Mouse (Mus musculus) testis, postnatal 14 days (tissue): Measurements from ENCODE around the gene Atp2b4.

Experiments used
- DNase-seq: peaks from one replicate; pipeline ENCODE4 v3.0.0; 2021; ENCODE audit warnings: low spot score

The Atp2b4 gene

DNA sequence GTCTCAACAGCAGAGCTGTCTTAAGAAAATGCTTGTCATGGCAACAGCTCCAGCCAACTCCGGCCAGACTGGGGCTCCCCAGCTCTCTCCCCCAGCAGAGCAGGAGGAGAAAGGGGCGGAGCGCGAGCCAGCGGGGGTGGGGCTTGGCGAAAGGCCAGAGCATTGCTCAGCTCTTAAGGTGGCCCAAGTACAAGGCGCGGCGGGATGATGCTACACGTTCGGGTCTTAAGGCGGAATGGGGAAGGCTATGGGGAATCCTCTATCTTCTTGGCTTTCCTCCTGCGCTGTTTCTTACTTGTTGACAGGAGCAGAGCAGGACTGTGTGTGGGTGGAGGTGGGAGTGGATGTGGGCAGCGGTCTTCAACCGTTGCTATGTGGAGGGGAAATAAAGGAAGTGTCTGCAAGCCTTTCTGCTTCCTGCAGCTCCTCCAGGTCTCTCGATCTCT lies at the start of gene Atp2b4:
Atp2b4 (minus strand) TSS at position 94 of the 446 bp plus-strand sequence.
- DNase-seq = peak; percentile 91

DNA sequence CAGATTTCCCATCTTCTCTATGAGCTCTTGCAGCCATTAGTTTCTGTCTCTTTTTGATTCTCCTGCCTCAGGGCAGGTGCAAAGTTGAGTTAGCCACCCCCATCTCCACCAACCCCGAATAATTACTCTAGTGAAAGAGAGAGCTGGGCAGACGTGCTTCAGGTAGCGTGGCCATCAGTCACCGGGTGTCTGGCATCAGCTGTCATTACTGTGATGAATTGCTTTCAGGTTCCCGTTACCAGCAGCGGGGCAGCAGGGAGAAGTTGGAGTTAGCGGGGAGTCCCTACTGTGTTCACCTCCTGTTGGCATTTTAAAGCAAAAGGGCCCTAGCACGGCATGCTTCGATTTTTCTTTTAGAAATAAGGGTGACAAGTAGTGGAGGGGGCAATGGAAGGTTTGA lies 43.9 kb upstream of the Atp2b4 start:
- DNase-seq = no peak

DNA sequence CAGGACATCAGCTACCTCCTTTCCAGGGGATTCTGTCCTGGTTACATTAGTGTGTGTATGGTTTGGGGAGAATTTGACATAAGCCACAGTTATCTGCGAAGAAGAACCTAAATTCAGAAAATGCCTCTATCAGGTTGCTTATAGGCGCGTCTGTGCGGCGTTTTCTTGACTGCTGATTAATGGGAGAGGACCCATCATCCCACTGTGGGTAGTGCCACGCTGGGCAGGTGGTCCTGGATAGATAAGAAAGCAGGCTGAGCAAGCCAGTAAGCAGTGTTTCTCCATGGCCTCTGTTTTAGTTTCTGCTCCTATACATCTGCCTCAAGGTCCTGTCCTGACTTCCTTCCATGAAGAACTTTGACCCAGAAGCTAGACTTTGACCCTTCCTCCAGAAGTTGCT lies 43.1 kb upstream of the Atp2b4 start:
- no peak for DNase-seq

DNA sequence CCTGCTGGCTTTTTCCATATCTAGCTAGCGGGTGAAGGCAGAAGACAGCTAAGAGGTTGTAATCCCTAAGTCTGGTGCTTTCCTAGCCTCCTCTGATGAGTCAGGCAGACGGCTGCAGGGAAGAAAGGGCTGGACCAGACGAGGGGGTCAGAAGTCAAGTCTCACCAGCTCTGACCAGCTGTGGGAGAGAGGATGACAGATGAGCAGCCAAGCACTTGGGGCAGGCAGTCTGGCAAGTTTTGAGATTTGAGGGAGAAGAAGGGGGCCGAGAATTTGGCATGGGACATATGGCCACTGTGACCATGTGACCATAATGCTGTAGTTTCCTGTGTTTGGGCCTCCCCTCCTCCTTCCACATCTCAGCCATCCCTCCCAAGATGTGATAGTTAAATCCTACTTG lies 42.5 kb upstream of the Atp2b4 start:
- DNase-seq = no peak

DNA sequence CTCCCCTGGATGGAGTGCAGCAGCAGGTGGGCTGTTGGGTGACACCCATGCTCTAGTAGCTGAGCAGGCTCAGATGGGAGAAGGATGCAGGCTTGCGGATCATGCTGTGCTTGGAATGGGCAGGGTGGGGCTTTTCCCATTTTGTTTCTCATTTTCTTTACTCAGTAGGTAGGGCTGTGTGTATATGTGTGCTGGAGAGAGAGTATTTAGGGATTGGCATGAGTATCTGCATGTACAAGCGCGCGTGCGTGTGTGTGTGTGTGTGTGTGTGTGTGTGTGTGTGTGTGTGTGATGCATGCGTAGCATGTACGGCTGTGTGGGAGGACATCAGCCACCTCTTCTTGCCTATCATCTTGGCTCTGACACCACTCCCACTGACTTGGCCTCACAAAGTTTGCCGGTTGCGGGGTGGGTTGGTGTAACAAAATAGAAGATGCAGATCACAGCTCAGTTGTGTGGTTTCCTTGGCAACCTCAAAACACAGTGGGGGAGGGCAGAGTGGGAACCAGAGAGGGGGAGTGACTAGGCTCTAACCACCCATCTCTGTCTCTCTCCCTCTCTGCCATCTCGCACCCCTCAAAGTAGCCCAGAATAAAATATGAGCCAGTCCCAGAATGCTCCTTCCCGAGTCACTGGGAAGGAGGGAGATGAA lies 41.4 kb upstream of the Atp2b4 start:
- DNase-seq = no peak

DNA sequence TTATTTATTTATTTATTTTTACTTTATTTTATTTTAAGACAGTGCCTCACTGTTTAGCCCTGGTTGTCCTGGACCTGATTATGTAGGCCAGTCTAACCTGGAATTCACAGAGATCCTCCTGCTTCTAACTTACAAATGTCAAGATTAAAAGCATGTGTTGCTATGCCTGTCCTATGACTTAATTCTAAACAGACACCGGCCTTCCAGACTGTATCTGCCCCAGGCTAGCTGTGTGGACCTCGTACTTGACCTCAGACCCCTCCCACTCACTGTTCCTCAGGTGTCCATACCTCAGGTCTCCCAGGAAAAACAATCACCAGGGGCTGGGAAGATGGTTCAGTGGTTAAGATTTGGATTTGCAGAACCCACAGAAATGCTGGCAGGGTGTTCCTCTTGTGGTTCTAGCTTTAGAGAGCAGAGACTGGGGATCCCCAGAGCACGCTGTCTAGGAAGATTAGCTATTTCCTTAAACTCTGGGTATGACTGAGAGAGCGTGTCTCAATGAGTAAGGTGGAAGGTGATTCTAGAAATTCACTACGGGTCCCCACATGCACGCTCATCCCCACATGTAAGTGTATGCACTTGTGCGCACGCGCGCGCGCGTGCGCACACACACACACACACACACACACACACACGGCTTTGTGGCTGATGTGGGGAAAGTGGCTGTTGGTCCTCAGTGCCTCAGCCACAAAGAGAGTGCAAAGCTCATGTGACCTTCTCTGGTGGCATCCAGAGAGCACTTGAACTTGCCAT lies 40.5 kb upstream of the Atp2b4 start:
- no peak for DNase-seq

DNA sequence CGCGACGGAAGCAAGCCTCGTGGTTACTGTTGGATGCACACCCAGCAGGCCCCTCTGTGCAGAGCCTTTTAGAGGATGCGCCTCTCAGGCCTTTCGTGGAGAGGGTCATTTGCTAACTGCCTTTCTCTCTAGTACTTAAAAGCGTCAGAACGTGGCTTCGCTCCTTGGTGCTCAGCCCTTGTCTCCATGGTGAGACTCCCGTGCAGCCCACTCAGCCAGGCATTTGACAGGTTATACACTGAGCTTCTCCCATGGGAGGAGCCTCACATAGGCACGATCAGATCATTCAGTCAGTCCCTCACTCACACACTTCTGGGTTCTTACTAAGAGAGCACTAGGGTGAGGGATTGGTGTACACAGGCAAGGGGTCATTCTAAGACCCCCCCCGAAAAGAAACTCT lies 39.7 kb upstream of the Atp2b4 start:
- DNase-seq = no peak

DNA sequence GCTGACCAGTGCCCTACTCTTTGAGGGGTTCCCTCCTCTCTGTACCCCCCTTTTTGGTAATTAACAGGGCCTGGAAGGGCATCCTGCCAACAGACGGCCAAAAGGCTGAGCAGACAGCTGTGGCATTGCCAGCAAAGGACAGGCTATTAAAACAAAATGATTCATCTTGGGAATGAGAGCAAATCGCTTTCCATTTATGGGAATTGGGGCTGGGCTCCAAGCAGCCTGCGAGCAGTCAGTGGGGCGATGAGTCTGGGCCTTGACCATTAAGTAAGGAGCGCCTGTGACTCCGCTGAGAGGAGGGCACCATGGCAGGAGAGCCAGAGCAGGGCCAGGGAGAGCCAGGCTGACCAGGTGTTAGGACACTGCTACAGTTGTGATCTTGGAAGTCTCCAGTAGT lies 33.5 kb upstream of the Atp2b4 start:
- peak; percentile 12 for DNase-seq

DNA sequence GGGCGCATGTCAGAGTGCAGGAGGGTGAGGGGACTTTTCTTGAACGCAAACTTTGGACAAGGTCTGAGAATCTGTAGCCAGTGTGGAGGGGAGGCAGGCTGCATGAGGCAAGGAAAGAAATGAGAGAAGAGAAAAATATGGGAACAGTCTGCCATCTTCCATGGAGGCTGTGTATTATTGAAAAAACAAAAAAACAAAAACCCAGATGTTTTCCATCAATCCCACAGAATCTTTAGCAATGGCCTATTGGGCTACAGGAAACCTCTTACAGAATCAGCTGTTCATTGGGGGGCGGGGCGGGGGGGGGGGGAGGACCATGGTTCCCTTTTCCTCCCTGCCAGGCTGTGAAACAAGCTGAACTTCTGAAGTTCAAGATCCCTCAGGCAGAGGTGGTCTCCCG lies 31.9 kb upstream of the Atp2b4 start:
- no peak for DNase-seq

DNA sequence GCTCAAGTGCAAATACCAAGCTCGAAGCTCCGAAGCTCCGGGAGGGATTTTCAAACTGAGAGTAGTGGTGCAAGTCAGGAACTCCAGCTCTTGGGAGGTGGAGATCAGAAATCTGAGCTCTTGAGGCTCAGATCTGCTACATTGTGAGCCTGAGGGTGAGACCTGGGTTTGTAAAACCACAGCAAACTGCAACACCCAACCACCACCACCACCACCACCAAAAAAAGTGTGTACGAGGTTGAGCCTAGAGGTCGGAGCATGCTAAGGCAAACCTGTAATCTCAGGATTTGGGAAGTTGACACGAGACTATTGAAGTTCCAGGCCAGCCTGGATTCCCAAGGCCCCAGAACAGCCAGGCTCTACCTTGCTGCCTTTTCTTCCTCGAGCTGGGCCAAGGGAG lies 25.4 kb upstream of the Atp2b4 start:
- no peak for DNase-seq

DNA sequence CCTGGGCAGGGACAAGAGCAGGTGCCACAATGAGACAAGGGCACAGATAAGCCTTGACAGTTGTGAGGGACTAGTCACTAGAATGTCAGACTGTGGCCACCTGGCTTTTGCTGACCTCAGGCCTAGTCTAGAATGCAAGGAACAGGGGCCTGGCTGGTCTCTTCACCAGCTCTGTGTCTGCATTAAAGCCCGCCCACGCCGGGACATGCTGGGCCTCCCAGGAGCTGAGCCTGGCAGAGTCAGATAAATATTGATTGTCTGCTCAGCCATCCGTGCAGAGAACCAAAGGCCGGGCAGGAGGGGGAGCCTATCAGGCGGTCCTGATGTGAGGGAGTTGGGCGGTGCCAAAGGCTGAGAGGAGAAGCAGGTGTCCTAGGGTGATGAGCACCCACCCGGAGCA lies 24.7 kb upstream of the Atp2b4 start:
- DNase-seq = peak; percentile 31

DNA sequence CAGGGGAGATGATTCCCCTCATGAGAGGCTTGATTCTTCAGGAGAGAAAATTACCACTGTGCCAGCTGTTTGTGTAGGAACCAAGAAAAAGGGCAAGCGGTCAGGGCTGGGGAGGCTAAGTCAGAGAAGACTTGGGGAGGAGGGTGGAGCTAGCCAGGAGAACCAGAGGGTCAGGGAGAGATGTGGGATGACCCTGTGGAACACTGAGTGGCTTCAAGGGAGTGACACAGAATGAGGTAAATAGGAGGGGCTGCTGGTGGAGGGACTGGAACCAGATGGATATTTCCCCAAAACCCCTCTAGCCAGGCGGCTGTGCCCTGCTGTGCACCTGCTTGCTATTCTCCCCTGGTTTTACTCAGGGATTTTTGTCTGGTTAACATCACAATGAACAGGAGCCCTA lies 24.3 kb upstream of the Atp2b4 start:
- no peak for DNase-seq

DNA sequence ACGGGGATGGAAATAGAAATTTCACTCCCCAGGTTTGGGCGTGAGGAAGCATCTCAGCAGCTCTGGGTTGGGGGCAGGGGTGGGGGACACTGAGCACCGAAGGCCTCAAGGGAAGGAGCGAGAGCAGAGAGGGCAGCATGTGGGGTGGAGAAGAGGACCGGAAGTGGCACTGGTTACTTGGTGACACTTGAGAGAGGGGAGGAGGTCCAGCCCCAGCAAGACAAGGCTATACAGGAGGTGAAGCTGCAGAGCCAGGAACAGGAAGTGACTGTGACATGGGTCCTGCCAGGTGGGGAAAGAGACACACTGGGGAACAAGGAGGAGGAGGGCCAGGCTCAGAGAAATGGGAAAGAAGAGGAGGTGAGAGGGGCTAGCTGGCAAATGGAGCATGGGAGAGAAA lies 20.3 kb upstream of the Atp2b4 start:
- no peak for DNase-seq

DNA sequence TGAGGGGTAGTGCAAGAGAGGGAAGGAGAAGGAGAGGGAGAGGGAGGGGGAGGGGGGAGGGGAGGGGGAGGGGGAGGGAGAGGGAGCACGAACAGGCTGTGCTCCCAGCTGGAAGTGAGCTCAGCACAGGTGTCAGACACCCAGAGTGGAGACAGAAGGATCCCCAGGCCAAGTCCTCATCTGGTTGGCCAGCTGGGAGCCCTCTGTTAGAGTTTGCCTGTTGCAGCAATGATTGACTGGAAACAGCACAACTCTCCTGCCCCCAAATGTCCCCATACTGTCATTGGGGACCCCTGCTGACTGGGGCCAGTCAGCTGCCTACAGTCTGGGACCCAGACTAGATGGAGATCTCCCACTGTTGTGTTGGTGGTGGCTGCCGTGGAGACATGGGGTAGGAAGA lies 19.3 kb upstream of the Atp2b4 start:
- DNase-seq = no peak

DNA sequence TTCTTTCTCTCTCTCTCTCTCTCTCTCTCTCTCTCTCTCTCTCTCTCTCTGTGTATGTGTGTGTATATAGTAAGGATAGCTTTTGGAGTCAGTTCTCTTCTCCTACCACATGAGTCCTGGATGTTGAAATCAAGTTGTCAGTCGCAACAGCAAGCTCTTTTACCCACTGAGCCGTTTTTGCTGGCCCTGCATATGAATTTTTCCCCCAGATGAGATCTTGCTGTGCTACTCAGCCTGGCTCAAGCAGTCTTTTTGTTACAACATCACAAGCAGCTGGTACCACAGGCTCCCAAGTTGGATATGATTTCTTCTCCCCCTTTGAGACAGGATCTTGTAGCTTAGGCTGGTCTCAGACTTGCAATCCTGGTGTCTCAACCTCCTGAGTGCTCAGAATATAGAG lies 17.7 kb upstream of the Atp2b4 start:
- no peak for DNase-seq

DNA sequence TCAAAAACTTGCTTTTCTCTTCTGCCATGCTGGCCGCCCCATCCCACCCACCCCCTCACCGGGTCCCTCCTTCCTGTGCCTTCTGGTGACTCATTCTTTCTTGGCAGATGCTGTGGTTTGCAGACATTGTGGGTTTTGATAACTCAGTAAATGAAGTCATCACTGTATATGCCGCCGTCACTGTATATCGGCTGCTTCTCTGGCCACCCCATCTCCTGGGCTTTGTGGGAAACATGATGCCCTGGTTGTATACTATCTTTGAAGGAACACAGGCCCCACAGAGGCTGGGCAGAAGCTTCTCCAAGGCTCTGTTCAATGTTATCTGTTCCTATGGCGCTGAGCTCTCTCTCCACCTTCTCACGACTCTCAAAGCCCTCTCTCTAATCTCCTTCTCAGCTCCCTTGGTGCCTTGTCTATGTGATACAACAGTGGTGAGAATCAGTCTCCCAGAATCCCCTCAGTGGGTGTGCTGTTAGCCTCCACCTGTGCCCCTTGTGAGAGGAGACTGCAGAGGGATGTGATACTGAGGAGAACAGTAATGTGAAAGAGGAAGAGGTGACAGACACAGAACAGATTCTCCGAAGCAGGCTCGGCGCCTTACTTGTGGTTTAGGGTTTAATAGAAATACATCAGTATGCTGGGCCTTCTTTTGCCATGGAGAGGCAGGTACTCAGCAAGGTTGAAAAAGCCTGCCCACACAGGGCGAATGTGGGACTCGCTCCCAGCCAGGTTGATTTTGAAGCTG lies 15.1 kb upstream of the Atp2b4 start:
- no peak for DNase-seq

DNA sequence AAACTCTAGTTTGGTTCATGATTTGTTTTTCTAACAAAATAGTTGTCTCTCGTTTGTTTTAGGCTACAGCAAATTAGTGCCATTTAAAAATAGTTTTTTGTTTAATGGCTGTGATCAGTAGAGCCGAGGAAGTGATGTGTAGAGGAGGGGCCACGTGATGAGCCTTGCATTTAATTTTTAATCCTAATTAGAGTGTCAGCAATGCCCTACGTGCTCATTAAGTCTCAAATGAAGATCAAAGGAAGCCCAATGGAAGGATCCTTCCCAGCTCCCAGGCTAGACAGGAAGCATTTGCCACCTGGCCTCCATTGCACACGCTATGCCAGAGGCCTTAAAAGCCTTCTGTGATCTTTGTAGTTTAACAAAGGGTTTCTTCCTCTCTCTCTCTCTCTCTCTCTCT lies 8.5 kb upstream of the Atp2b4 start:
- no peak for DNase-seq

DNA sequence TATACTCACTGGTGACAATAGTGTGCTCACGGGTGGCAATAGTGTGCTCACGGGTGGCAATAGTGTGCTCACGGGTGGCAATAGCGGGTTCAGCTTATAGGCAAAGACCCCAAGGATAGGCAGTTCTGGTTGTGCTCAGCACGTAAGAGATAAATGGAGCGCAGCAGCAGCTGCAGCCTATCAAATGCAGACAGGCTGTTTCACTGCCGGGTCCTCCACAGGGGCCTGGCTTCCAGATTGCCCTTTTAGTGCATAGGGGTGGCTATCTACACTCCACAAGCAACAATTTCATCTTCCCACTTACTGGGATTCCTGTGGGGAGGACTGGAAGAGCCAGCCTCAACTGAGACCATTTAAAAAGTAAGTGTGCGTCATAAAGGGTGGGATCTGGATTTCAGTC lies 7.2 kb upstream of the Atp2b4 start:
- no peak for DNase-seq

DNA sequence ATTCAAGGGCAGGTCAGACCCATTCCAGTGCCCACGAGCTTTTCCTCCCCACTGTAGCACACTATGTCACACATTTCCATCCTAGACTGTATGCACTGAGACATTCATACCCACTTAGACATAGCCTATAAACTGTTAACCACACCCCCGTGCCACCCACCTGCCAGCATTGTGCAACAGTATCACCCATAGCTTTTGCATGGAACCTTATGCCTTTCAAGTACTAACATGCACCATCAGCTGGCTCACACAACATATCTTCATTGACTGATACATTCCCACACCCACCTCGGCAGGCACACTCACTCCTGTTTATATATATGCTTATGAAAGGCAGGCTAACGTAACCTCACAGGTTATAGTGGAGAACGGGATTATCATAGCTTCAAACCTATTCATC lies 902 bp upstream of the Atp2b4 start:
- DNase-seq = no peak

DNA sequence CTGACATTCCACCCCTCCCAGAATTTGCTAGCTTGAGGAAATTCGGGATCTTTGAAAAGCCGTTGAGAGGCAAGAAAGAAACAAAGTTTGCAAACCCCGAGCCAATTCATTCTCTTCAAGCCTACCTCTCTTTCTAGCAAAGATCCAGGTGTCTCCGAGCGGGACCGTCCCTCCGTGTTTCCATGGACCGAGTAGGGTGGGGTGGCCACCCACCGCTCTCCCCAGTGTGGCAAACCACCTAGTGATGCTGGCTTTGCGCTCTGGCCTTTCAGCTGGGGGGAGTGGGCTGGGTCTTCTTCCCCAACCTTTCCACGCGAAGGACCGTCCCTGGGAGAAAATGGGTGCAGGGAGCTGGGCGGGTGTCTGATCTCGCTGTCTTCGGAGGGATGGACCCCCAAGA lies 329 bp downstream of the Atp2b4 start:
- peak; percentile 44 for DNase-seq

DNA sequence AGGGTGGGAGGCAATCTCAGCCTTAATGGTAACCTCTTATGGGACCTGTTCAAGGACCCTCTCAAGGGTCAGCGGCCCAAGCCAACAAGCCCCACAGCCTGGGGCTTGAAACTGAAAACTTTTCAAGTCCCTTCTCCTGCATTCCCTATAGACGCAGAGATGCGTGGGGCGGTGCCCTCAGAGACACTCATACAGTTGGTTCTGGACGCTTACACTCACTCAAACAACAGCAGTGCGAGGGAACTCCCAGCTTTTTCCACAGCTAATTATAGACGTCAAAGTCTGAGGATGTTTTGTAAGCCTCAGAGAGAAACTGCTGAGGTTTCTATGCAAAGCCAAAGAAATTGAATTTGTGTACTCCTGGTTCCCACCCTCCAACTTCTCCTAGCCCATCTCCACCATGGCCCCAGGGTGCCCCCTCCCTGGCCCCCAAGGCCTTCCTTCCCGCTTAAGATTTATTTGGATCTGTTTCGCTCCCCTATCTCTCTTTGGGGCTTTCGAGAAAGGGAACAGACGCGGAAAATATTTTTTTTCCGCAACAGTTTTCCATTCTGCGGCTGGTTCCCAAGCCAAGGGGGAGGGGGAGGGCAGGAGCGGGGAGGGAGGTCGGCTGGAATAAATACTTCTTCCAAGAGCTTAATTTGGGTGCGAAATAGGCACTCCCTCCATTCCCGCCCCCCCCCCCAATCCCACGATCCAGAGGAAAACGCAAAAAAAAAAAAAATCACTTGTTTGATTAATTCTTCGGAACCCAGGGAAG lies 975 bp downstream of the Atp2b4 start:
- no peak for DNase-seq

DNA sequence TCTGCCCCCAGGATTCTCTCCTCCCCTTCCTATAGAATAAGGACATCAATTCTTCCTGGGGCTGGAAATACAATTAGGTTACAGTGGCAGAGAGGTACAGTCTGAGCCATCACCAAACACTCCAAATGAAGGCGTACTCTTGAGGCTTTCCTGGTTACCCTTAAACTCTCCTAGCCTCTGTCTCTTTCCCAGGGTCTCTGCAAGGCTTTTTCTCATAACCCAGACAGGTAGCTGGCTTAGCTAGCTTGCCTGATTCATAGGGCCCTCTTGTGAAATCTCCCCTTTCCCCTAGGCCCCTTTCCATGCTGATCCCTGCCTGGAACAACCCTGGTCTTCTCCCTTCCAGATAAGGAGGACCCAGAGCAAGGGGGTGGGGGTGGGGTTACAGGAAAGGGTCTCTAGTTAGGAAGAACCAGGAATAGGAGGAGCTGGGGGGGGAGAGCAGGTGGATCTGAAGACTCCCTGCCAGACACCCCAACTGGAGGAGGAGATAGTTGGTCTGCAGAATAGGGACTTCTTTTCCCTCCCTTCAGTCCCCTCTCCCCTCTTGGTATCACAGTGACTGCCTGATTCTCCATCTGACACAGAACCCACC lies 1.9 kb downstream of the Atp2b4 start:
- DNase-seq = no peak
